Mouse (Mus musculus) megakaryocyte, embryonic 14.5 days (primary cell): ENCODE data around the gene Fyn. TPM values are rescaled to one million over a fixed set of nuclear protein-coding genes. Genes with fewer than 3 reads are reported as not detected.

ENCODE experiments used
- H3K27me3 ChIP-seq: replicated peaks from 2 replicates; pipeline ENCODE3; 2012; ENCODE audit warnings: inconsistent platforms
- H3K36me3 ChIP-seq: replicated peaks from 2 replicates; pipeline ENCODE3; 2012; ENCODE audit warnings: low read length, inconsistent platforms, mixed read lengths
- H3K4me1 ChIP-seq: 2 replicates; pipeline ENCODE4 v1.6.1; 2012; ENCODE audit warnings: inconsistent platforms
- H3K4me3 ChIP-seq: replicated peaks from 2 replicates; pipeline ENCODE3; 2012; ENCODE audit warnings: moderate library complexity, mild to moderate bottlenecking, inconsistent platforms
- H3K9me3 ChIP-seq: 2 replicates; pipeline ENCODE4 v1.6.1; 2012; ENCODE audit warnings: inconsistent platforms
- FLI1 ChIP-seq: IDR thresholded peaks from 2 replicates; pipeline ENCODE4 v1.6.1; 2012; ENCODE audit warnings: low read length, inconsistent platforms, mixed read lengths
- GATA1 ChIP-seq: IDR thresholded peaks from 3 replicates; pipeline ENCODE4 v1.6.1; 2012; ENCODE audit warnings: mixed read lengths, low read length, inconsistent platforms, borderline replicate concordance
- polyA plus RNA-seq: library from polyadenylated mRNA; stranded (reverse); fragments of >175 nt; gene quantifications from 2 replicates; pipeline ENCODE4 v1.2.3, GENCODE M21; 2012; ENCODE audit warnings: low replicate concordance; ENCODE audit not compliant: insufficient read depth

Fyn gene
- polyA plus RNA-seq, 1 experiment, result 43.3 TPM

DNA sequence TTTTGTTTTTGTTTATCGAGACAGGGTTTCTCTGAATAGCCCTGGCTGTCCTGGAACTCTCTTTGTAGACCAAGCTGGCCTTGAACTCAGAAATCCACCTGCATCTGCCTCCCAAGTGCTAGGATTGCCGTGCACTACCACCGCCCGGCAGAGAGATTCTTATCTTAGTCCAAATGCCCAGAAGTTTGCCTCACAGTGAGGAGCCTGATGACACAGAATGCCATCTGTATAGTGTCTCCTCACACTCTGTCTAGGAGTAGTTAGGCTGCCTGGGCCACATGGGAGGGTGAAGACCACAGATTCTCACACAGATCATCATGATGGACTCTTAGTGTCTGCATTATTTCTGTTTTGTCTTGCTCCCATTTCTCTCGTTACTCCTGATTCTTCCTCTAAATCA is 140.1 kb downstream of the Fyn start:
- no peak overlapping the region for H3K4me3 ChIP-seq
- H3K27me3 ChIP-seq, result no peaks in the 10 kb centered on the region
- H3K9me3 ChIP-seq, result no peaks in the 10 kb centered on the region
- TF ChIP-seq GATA1, result no peak
- TF ChIP-seq FLI1, result no peak
- peaks cover 71% of the 10 kb centered on the region for H3K36me3 ChIP-seq
- H3K4me1 ChIP-seq, result peaks cover 70% of the 10 kb centered on the region

DNA sequence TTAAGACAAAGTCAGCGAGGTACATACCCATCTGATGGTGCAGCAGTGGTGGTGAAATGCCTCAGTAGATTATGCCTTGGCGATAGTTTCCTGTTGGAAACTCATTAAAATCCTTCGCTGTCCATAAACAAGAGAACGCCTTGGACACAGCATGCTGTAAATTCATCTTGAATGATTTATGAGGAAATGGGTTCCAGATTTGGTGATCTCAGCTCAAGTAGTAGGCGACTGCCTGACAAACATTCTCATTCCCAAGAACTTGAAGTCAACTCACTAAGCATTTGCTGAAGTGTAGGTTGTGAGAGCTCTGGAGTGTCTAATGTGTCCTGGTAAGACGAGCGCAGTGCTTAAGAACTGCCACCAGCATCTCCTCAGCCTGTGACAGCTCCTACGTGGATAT is 141.3 kb downstream of the Fyn start:
- Histone ChIP-seq H3K36me3 (peaks cover 80% of the 10 kb centered on the region), H3K27me3 (no peaks in the 10 kb centered on the region), H3K4me1 (peaks cover 61% of the 10 kb centered on the region), H3K9me3 (no peaks in the 10 kb centered on the region), H3K4me3 (no peak overlapping the region)
- TF ChIP-seq GATA1, result no peak
- no peak for TF ChIP-seq FLI1

DNA sequence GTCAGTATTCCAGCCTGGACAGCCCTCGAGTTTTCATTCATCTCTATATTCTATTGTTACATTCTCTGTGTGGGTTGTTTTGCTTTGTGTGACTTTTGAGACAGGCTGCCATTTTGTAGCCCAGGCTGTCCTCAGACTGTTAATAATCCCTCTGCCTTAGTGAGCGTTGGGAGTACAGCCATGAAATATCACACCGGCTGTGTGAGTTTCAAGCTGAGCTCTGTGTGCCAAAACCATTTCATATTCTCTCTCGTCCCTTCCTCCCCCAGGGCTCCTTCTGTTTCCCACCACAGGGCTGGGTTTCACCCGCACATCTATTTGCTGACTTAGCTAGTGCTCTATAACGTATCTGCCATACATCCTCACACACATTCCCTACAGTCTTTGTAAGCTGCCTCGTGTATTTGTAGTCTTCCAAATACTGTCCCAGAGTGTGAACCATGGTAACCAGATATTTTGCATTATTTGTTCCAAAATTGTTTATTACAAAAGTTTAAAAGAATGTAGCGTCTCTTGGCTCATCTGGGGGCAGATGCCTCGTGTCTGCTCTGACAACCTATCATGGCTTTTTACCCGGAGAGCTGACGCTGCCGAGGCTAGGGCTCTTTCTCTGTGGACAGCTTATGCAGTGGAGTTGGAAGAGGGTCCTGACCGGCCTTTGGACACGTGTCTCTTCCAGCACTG is 144.1 kb downstream of the Fyn start:
- H3K27me3 ChIP-seq, result no peaks in the 10 kb centered on the region
- H3K4me3 ChIP-seq, result no peak overlapping the region
- no peaks in the 10 kb centered on the region for H3K9me3 ChIP-seq
- TF ChIP-seq FLI1 (no peak), GATA1 (no peak)
- peaks cover 52% of the 10 kb centered on the region for H3K4me1 ChIP-seq
- H3K36me3 ChIP-seq, result peaks cover 85% of the 10 kb centered on the region

DNA sequence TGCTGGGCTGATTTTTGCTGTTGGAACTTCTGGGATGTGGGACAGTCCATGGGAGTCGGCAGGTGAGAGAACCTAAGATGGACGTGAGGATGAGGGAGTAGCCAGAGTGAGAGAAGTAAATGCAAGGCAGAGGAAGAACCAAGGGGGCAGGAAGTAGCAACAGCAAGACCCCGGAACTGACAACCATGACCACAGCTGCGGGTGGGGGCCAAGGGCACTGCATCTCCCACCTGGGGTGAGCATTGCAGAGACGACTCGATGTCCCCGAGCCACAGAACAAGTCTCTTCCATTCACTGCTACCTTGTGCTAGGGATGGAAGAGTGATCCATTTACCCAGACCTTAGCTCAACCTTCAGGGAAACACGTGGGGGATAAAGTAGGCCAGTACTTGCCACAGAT is 146.3 kb downstream of the Fyn start:
- H3K4me1 ChIP-seq, result peaks cover 55% of the 10 kb centered on the region
- H3K4me3 ChIP-seq, result no peak overlapping the region
- H3K27me3 ChIP-seq, result no peaks in the 10 kb centered on the region
- TF ChIP-seq GATA1, result no peak
- TF ChIP-seq FLI1, result no peak
- peaks cover 91% of the 10 kb centered on the region for H3K36me3 ChIP-seq
- H3K9me3 ChIP-seq, result no peaks in the 10 kb centered on the region

DNA sequence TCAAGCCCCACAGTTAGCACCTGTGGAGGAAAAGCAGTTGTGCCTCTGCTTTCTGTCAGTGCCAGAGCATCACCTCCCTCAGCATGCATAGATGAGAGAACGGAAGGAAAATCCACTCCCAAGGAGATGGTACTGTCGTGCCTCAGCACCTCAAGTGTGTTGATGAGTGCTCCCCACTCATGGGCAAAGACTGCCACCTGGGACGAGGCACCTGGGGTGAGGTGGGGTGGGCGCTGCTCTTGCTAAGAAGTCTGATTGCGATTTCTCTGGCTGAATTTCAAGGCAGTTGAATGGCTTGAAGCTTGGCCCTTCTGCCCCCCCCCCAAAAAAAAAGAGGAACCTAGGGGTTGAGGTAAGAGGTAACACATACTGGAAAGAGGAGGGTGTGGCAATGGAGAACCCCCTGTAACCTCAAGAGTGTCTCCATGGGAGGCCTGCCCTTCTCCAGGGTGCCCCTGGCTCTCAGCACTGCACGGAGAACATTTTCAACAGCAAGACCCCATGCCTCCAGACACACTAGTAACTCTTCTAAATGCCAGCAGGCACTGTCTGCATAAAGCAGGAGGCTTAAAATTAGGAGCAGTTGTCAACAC is 148.0 kb downstream of the Fyn start:
- Histone ChIP-seq H3K4me1 (peaks cover 57% of the 10 kb centered on the region), H3K4me3 (no peak overlapping the region), H3K27me3 (no peaks in the 10 kb centered on the region), H3K9me3 (no peaks in the 10 kb centered on the region), H3K36me3 (peaks cover 93% of the 10 kb centered on the region)
- no peak for TF ChIP-seq GATA1
- TF ChIP-seq FLI1, result no peak

GRCm38 (mm10) chr10:39517375-39517774 is 148.7 kb downstream of the Fyn start:
- peaks cover 61% of the 10 kb centered on the region for H3K4me1 ChIP-seq
- TF ChIP-seq GATA1, result no peak
- TF ChIP-seq FLI1, result no peak
- H3K27me3 ChIP-seq, result no peaks in the 10 kb centered on the region
- peaks cover 93% of the 10 kb centered on the region for H3K36me3 ChIP-seq
- no peaks in the 10 kb centered on the region for H3K9me3 ChIP-seq
- no peak overlapping the region for H3K4me3 ChIP-seq

DNA sequence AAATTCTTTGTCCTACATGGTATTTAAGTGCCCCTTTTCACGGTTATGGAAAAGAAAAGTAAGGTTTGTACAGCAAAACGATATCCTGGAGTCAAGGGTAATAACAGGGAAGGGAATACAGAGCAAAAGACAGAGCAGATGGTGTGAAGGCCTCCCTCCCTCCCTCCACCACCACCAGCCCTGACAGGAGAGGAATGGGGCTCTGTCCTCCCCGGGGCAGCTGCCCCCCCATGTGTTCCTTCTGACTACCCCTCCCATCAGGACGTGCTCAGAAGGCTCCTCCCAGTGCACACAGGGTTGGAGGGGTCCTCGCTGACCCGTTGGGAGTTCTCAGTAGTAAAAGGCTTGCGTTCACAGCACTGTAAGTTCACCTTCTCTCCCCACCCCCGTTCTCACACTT is 149.6 kb downstream of the Fyn start:
- Histone ChIP-seq H3K4me1 (peaks cover 66% of the 10 kb centered on the region), H3K27me3 (no peaks in the 10 kb centered on the region), H3K9me3 (no peaks in the 10 kb centered on the region), H3K4me3 (no peak overlapping the region), H3K36me3 (peaks cover 93% of the 10 kb centered on the region)
- no peak for TF ChIP-seq GATA1
- no peak for TF ChIP-seq FLI1

DNA sequence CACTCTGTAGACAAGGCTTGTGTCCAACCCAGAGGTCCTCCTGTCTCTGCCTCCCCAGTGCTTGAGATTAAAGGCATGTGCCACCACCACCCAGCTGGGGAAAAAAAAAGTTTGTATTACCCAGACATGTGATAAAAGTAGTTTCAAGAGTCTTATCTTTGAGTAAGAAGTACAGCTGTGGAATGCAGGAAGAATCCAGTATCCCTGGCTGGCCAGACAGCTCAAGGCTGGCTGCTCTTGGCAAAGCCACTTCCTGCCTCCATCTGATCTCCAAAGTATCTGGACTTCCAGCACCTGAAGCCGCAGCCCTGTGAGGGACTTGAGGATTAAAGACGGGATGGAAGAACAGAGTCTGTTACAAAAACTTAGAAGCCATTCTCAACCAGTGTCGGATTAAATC is 150.2 kb downstream of the Fyn start:
- no peak for TF ChIP-seq FLI1
- no peak for TF ChIP-seq GATA1
- Histone ChIP-seq H3K36me3 (peaks cover 93% of the 10 kb centered on the region), H3K4me1 (peaks cover 66% of the 10 kb centered on the region), H3K4me3 (no peak overlapping the region), H3K27me3 (no peaks in the 10 kb centered on the region), H3K9me3 (no peaks in the 10 kb centered on the region)

- Histone ChIP-seq H3K4me3 (no peak overlapping the region), H3K9me3 (no peaks in the 10 kb centered on the region), H3K27me3 (no peaks in the 10 kb centered on the region), H3K36me3 (peaks cover 93% of the 10 kb centered on the region), H3K4me1 (peaks cover 66% of the 10 kb centered on the region)
- no peak for TF ChIP-seq FLI1
- no peak for TF ChIP-seq GATA1
These were observed 151.7 kb downstream of the Fyn start for GRCm38 (mm10) chr10:39520123-39520989.

DNA sequence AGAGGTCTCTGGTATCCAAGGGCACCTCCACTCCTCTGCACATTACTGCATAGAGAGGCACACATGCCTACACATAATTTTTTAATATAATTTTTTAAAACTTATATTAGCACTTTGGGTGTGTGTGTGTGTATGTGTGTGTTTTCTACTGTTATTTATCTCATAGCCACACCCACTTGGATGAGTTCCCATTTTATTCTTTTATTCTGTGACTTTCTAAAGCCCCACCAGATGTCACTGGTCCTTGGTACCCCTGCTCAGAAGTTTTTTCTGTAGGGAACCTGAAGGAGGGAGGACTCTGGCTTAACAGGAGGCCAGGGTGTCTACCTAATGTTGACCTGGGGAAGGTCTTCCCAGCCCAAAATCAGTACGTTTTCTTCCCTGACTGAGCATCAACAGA is 152.7 kb downstream of the Fyn start:
- H3K36me3 ChIP-seq, result peaks cover 93% of the 10 kb centered on the region
- TF ChIP-seq FLI1 (no peak), GATA1 (no peak)

More for the DNA sequence above, 152.7 kb downstream of the Fyn start:
- peaks cover 61% of the 10 kb centered on the region for H3K4me1 ChIP-seq
- H3K4me3 ChIP-seq, result no peak overlapping the region
- no peaks in the 10 kb centered on the region for H3K27me3 ChIP-seq
- H3K9me3 ChIP-seq, result no peaks in the 10 kb centered on the region
